Mouse (Mus musculus) heart, embryonic 14.5 days (tissue): ENCODE data around the gene Mctp1. TPM values are rescaled to one million over a fixed set of nuclear protein-coding genes. Genes with fewer than 3 reads are reported as not detected.
"Not testable (repeated sequence)": the region's sequence is repeated elsewhere in the genome, so short reads cannot be mapped to it uniquely, and the experiment has no call there.

Source experiments
- ATAC-seq: fragments of 200-750 bp; cut with Nextera tagmentation; 2 replicates; pipeline ENCODE4 v1.8.0; 2017; ENCODE audit warnings: low read depth, moderate TSS enrichment; ENCODE audit not compliant: insufficient number of reproducible peaks, insufficient read depth, low FRiP score
- H3K27ac ChIP-seq, 2 experiments: fragments of 200-500 bp in 1 of 2; fragments of 300-500 bp in 1 of 2; sonication (generic) in 1 of 2; replicated peaks in 1 of 2; 2 replicates each; pipeline ENCODE4 v1.5.1; 2012 to 2014; ENCODE audit warnings: low read depth in 2 of 2, low read length in 2 of 2, control low read depth in 1 of 2, mild to moderate bottlenecking in 1 of 2, mixed read lengths in 1 of 2; ENCODE audit not compliant: control insufficient read depth in 1 of 2, insufficient read depth in 1 of 2
- H3K27me3 ChIP-seq: fragments of 300-500 bp; sonication (generic); 2 replicates; pipeline ENCODE4 v1.6.1; 2014; ENCODE audit warnings: mild to moderate bottlenecking, low read length, control low read depth; ENCODE audit not compliant: control insufficient read depth, insufficient read depth
- H3K36me3 ChIP-seq: fragments of 300-500 bp; sonication (generic); 2 replicates; pipeline ENCODE4 v1.6.1; 2014; ENCODE audit warnings: mild to moderate bottlenecking, control low read depth, low read length, mixed read lengths; ENCODE audit not compliant: control insufficient read depth, insufficient read depth
- H3K4me1 ChIP-seq, 2 experiments: fragments of 200-500 bp in 1 of 2; fragments of 300-500 bp in 1 of 2; sonication (generic) in 1 of 2; 2 replicates each; pipeline ENCODE4 v1.6.1; 2012 to 2014; ENCODE audit warnings: low read length in 2 of 2, control low read depth in 1 of 2, mixed read lengths in 1 of 2; ENCODE audit not compliant: control insufficient read depth in 2 of 2, insufficient read depth in 2 of 2
- H3K4me2 ChIP-seq: fragments of 300-500 bp; sonication (generic); 2 replicates; pipeline ENCODE4 v1.6.1; 2014; ENCODE audit warnings: mild to moderate bottlenecking, low read length
- H3K4me3 ChIP-seq, 2 experiments: fragments of 200-500 bp in 1 of 2; fragments of 300-500 bp in 1 of 2; sonication (generic) in 1 of 2; 2 replicates each; pipeline ENCODE4 v1.5.1; 2012 to 2014; ENCODE audit warnings: low read length in 2 of 2, mild to moderate bottlenecking in 2 of 2, control low read depth in 1 of 2, low read depth in 1 of 2, moderate library complexity in 1 of 2; ENCODE audit not compliant: control insufficient read depth in 1 of 2, insufficient read depth in 1 of 2
- H3K9ac ChIP-seq: fragments of 300-500 bp; sonication (generic); 2 replicates; pipeline ENCODE4 v1.6.1; 2014; ENCODE audit warnings: mild to moderate bottlenecking, low read length
- H3K9me3 ChIP-seq: fragments of 300-500 bp; sonication (generic); 2 replicates; pipeline ENCODE4 v1.6.1; 2016; ENCODE audit warnings: low read length, control low read depth; ENCODE audit not compliant: control insufficient read depth
- WGBS: fragments of 180-500 bp; shearing (Covaris S2); extraction: QIAGEN DNeasy Blood & Tissue Kit; methylation state at CpG from one replicate; pipeline ENCODE4 v1.1.7; 2014; 5-methylcytosine and 5-hydroxymethylcytosine counted together
- polyA plus RNA-seq: library from polyadenylated mRNA; unstranded; fragments of >200 nt; fragmentation: Nextera tagmentation; extraction: Ambion mirVana; gene quantifications from 2 replicates; pipeline ENCODE4 v1.2.1, GENCODE M21; 2014

Mctp1 gene
- polyA plus RNA-seq, 1 experiment from 2014 or later: 0.45 TPM

DNA sequence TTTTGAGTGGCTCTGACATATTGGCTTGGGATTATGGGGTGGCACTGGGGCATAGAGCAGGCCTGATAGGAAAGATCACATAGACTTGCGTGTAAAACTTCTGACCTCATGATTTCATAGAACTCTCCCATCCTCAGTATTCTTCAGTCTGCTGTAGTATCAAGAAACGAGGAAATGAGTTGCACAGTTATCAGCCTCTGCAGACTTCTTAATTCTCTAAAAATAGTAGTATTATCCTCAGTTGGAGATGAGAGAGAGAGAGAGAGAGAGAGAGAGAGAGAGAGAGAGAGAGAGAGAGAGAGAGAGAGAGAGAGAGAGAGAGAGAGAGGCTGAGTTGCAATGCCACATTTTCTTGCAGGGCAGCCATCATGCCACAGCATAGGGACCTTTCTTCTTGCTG is 45.6 kb downstream of the Mctp1 start:
- no peaks in the 10 kb centered on the region for H3K9me3 ChIP-seq
- 44% methylated on average over 2 of the region's 2 CpGs for WGBS
- H3K4me3 ChIP-seq: no peak overlapping the region
- H3K36me3 ChIP-seq: no peaks in the 10 kb centered on the region
- H3K27ac ChIP-seq: no peak overlapping the region
- H3K9ac ChIP-seq: no peak overlapping the region
- no peaks in the 10 kb centered on the region for H3K27me3 ChIP-seq
- H3K4me2 ChIP-seq: no peak overlapping the region
- H3K4me1 ChIP-seq: no peaks in the 10 kb centered on the region
- ATAC-seq: no peak

DNA sequence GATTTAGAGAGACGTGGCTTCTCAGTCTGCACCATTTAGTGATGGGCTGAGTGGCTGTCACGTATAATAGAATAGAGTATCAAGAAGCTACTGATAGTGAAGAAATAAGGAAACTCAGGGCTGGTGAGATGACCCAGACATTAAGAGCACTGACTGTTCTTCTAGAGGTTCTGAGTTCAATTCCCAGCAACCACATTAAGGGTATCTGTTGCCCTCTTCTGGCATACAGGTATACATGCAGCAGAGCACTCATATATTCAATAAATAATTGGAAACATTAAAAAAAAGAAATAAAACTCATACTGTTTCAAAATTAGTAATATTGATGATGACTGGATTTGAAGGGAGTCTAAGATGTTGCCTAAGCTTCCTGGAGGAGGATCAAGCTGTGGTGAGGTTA is 47.6 kb downstream of the Mctp1 start:
- Histone ChIP-seq H3K27ac (no peak overlapping the region), H3K27me3 (no peaks in the 10 kb centered on the region), H3K4me1 (no peaks in the 10 kb centered on the region), H3K4me3 (no peak overlapping the region), H3K9ac (no peak overlapping the region), H3K36me3 (no peaks in the 10 kb centered on the region), H3K4me2 (no peak overlapping the region), H3K9me3 (no peaks in the 10 kb centered on the region)
- ATAC-seq: no peak
- 72% methylated on average over 2 of the region's 2 CpGs for WGBS

DNA sequence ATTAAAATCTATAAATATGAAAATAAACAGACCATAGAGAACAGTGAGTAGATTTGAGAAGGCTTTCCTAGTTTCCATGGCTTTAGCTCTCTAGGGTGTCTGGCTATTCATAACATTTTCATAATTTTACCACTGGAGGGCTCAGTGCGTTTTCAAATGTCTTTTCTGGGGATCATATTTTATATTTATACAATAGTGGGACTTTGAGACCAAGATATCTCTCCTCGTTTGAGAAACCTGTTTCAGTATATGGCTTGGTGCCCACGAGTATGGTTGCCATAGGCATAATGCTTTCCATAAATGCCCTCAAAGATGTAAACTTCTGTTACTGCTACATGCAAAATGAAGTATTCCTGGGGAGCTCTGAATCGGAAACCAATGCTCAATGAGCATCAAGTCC is 49.1 kb downstream of the Mctp1 start:
- Histone ChIP-seq H3K36me3 (no peaks in the 10 kb centered on the region), H3K4me2 (no peak overlapping the region), H3K27ac (no peak overlapping the region), H3K9me3 (no peaks in the 10 kb centered on the region), H3K4me3 (no peak overlapping the region), H3K9ac (no peak overlapping the region), H3K27me3 (no peaks in the 10 kb centered on the region), H3K4me1 (no peaks in the 10 kb centered on the region)
- WGBS: 72% methylated on average over 4 of the region's 4 CpGs
- ATAC-seq: no peak

DNA sequence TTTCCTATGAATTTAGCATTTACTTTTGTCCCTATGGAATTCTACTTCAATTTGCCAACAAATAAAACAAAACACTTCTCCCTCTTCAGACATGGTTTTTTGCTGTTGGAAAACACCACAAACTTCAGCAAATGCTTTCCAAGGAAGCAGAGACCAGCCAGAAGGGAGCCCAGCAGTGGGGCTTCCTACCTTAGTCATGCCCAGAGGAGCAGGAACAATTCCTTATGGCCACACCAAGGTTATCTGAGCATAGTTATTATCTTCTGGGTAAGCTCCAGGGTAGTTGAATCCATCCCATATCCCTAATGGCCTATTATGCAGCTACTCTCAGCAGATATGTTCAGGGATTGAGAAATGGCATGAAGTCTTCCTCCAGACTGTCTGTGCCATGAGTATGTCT is 52.1 kb downstream of the Mctp1 start:
- H3K4me2 ChIP-seq: no peak overlapping the region
- H3K27ac ChIP-seq: no peak overlapping the region
- no peak overlapping the region for H3K9ac ChIP-seq
- no peaks in the 10 kb centered on the region for H3K36me3 ChIP-seq
- no peaks in the 10 kb centered on the region for H3K4me1 ChIP-seq
- H3K27me3 ChIP-seq: no peaks in the 10 kb centered on the region
- no peaks in the 10 kb centered on the region for H3K9me3 ChIP-seq
- H3K4me3 ChIP-seq: no peak overlapping the region
- ATAC-seq: no peak

DNA sequence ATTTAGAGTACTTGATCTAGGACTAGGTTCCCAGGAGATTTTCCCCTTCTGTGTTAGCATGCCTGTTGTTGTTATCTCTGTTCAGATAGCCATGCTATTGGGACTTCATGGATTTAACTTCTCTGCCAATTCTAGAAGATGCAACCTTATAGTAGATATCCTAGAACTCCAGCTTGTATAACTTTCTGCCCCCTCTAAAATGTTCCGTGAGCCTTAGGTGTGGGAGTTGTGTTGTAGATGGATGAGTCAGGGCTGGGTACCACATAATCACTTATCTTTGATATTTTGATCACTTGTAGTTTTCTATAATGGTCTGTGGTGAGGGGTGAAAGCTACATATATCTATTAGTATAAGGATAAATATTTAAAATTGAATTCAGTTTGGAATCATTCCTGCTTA is 54.4 kb downstream of the Mctp1 start:
- H3K4me3 ChIP-seq: no peak overlapping the region
- no peaks in the 10 kb centered on the region for H3K36me3 ChIP-seq
- H3K27ac ChIP-seq: no peak overlapping the region
- no peak for ATAC-seq
- H3K9me3 ChIP-seq: no peaks in the 10 kb centered on the region
- H3K9ac ChIP-seq: no peak overlapping the region
- no peaks in the 10 kb centered on the region for H3K27me3 ChIP-seq
- H3K4me2 ChIP-seq: no peak overlapping the region
- WGBS: 79% methylated on average over 1 of the region's 1 CpGs
- H3K4me1 ChIP-seq: no peaks in the 10 kb centered on the region

DNA sequence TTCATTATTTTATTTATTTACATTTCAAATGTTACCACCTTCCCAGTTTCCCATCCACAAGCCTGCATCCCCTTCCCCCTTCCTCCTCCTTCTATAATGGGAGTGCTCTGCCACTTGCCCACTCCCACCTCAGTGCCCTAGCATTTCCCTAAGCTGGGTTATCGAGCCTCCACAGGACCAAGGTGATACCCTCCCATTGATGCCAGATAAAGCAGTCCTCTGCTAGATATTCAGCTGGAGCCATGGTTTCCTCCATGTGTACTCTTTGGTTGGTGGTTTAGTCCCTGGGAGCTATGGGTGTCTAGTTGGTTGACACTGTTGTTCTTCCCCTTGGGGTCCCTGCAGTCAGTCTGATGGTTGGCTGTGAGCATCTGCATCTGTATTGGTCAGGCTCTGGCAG is 61.7 kb downstream of the Mctp1 start:
- H3K36me3 ChIP-seq: no peaks in the 10 kb centered on the region
- H3K9me3 ChIP-seq: no peaks in the 10 kb centered on the region
- WGBS: 42% methylated on average over 1 of the region's 1 CpGs
- no peak overlapping the region for H3K4me2 ChIP-seq
- no peak overlapping the region for H3K27ac ChIP-seq
- no peak for ATAC-seq
- H3K4me1 ChIP-seq: no peaks in the 10 kb centered on the region
- no peak overlapping the region for H3K9ac ChIP-seq
- no peaks in the 10 kb centered on the region for H3K27me3 ChIP-seq
- no peak overlapping the region for H3K4me3 ChIP-seq

DNA sequence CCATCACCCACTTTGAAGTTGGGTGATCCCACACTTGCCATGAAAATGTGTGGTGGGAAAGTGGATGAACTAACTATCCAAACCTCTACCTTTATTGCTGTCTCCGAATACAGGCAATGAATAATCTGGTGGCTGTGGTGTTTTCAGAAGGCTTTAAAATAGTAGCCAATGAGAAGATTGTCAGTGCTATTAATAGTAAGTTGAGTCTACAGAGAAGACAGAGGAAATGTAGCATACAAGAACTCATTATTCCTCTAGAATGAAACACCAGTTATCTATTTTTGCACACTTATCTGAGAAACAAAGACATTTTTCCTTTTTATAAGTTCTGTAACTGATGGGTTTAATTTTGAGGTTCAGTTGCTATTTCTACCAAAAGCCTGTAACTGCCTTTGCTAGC is 63.2 kb downstream of the Mctp1 start:
- Histone ChIP-seq H3K27ac (no peak overlapping the region), H3K9ac (no peak overlapping the region), H3K4me2 (no peak overlapping the region), H3K9me3 (no peaks in the 10 kb centered on the region), H3K36me3 (no peaks in the 10 kb centered on the region), H3K27me3 (no peaks in the 10 kb centered on the region), H3K4me3 (no peak overlapping the region), H3K4me1 (no peaks in the 10 kb centered on the region)
- 37% methylated on average over 1 of the region's 1 CpGs for WGBS
- no peak for ATAC-seq

DNA sequence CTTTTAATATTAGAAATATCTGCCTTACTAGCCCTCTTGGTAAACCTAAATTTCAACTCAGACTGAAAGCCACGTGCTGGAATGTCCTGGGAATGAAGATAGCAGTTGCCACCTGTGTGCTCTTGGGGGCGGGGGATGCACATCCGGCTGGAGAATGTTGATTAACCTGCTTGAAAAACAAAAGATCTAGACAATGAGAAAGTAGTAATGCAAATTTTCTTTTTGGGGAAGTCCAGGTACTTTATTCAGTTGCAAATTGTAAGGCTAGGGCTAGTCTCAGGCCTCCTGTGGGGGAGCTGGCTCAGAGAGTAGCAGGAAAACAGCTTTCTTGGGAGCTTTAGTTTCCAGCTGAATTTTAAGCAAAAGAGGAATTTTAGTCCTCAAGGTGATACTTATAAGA is 67.2 kb downstream of the Mctp1 start:
- not testable (repeated sequence) for H3K4me1 ChIP-seq, H3K9me3 ChIP-seq, H3K4me3 ChIP-seq, H3K9ac ChIP-seq, H3K27me3 ChIP-seq, H3K36me3 ChIP-seq, ATAC-seq, H3K4me2 ChIP-seq, H3K27ac ChIP-seq
- WGBS: 69% methylated on average over 3 of the region's 3 CpGs
